Mouse (Mus musculus): Measurements from ENCODE around the gene Cd200r1. TPM values are rescaled to one million over a fixed set of nuclear protein-coding genes. Genes with fewer than 3 reads are reported as not detected.
"Not testable (repeated sequence)": the region's sequence is repeated elsewhere in the genome, so short reads cannot be mapped to it uniquely, and the experiment has no call there.

Cd200r1 gene
- total RNA-seq, 2 experiments from 2014 or later, result 7.0 to 13.8 TPM

DNA sequence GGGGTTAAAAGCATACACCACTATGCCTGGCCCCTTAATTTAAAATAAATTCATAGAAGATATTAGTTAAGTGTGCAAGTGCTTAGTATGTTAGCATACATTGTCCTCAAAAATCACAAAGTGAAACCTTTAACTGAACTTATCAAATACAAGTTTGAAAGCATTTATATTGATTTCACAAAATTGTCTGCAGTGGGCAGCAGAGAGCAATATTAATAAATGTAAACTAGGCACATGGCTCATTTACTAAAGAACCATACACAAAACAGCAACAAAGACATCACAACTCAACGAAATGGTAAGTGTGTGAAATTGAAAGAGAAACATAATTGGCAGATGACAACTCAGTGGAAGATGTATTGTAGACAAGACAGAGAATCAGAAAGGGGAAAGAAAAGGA lies 3.7 kb upstream of the Cd200r1 start:
- ATAC-seq (replicated peaks; ENCODE audit: poor library complexity, severe bottlenecking), result no peak

DNA sequence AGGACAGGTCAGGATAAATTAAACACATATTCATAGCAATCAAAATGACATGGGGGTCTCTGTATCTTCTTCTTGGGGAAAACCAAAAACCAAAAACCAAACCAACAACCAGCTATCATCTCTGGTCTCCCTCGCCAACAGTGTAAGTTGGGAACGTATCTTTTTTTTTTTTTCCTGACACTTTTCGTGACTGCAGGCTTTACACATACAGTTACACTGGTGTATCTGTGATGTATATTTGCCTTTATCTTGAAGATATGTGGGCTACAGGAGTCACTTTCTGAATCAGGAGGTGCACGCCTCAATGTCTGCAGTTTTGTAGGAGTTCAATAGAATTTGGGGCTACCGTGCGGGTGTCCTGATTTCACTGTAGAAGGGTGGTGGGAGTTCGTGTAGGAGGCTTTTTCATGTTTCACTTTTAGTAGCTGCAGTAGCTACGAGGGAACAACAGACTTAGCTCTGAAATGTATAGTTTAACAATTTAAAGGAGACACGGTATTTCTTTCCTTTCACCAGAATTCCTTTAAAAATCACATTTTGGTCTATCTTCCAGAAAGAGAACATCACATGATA lies 870 bp downstream of the Cd200r1 start:
- ATAC-seq (replicated peaks; ENCODE audit: poor library complexity, severe bottlenecking), result no peak

DNA sequence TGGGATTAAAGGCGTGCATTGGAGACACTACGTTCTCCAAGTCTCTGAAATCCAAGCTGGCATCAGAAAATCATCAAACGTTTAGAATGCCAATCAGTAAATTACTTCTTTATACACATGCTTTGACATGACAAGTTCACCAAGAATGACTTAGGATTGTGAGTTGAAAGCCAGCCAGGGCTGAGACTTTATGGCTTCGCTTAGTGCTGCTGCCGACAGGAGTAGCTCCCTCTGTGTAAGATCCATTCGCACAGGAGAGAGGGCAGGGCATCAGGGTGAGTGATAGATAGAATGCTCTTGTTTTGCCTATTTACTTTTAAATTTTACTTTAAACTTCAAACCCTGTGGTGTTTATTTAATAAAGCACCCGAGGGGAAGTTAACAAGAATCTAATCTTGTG lies 2.0 kb downstream of the Cd200r1 start:
- no peak for ATAC-seq (replicated peaks; ENCODE audit: poor library complexity, severe bottlenecking)

DNA sequence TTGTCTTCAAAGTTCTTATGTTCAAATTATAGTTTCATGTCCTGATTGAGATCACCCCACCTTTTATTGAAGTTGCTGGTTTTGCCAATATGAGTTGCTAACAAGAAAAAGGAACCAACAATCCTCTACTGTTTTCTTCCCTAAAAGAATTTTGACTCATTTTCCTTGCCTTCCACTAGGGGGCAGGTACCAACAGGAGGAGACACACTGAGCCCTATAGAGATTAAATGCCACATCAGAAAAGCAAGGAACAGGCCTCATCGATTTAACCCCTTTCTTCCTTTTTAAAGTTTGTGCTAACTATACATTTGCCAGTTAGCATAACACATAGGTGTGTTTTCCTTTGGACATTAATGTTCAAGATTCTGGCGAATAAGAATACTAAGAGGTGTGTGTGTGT lies 2.4 kb downstream of the Cd200r1 start:
- peak; percentile 69 for ATAC-seq (replicated peaks; ENCODE audit: poor library complexity, severe bottlenecking)

DNA sequence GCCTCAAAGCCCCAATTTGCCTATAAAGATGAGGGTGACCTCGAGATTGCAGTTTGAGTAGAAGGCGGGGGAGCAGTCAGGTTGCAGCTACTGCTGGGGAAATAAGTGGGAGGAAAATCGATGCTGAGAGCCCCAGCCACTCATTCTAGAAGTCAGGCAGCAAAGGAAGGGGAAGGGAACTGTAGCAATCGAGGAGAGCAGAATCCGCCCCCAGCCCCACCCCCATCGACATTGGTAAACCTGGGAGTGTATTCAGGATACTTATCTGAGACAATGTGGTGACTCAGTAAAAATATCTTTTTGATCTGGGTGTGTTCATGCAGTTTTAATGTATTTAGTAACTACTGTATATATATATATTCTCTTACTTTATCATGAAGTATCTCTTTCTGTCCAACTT lies 7.0 kb downstream of the Cd200r1 start:
- ATAC-seq (replicated peaks; ENCODE audit: poor library complexity, severe bottlenecking), result peak; percentile 40

DNA sequence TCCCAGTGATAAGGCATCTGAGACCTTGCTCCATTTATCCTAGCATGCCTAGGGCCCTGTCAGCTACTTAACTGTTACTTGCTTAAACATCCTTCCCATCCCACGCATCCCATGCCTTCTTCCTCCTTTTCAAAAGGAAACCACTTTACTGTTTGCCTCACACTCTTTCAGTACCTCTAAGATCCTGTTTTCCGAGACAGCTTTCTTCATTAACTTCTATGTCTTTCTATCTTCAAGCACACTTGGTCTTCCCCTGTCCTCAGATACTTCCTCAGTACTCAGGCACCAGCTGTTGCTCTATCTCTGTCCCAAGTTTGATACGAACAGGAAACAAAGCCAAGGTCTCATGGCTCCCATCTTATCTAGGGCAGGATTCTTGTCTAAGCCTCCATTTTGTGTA lies 8.1 kb downstream of the Cd200r1 start:
- ATAC-seq (replicated peaks; ENCODE audit: poor library complexity, severe bottlenecking), result peak; percentile 65

DNA sequence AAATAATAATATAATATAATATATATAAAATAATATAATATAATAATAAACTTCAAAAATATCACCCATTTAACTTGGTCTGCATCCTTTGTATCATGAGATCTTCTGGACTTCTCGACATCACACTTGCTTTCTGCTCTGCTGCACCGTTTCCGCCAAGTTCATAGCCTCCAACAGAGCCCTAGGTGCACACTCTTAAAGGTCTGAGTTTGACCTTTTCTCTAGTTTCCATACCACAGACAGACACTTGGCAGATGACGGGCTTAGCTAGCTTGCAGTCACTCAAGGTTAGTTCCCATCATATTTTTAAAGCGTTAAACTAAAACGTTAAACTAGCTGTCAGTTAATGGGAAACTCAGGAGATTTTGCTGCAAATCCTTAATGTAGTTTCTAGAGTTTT lies 8.7 kb downstream of the Cd200r1 start:
- no peak for ATAC-seq (replicated peaks; ENCODE audit: poor library complexity, severe bottlenecking)

DNA sequence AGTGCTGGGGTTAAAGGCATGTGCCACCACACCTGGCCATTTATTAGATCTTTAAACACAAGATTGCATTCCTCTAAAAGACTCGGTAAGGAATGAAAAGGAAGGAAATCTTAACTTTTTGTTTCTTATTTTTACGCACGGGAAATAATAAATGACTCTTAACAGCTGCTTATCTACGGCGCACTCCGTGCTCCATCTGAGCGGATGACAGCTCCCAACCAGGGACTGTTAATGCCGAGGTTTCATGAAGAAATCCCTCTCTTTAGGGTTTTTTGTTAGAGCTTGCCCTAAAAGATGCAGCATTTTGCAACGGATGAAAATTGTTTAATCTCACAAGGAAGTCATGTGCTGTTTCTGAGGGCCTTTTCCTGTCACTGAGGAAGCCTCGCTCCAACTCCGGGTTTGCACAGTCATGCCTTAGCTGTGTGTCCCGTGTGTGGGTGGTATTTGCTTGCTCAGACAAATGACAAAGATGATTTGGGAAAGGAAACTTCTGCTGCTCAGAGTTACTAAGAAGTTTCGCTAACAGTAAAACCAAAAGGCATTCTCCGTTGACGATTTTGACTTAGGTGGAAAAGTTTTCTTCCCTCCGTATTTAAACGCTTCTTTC lies 13.1 kb downstream of the Cd200r1 start:
- ATAC-seq (replicated peaks; ENCODE audit: poor library complexity, severe bottlenecking), result peak; percentile 96

DNA sequence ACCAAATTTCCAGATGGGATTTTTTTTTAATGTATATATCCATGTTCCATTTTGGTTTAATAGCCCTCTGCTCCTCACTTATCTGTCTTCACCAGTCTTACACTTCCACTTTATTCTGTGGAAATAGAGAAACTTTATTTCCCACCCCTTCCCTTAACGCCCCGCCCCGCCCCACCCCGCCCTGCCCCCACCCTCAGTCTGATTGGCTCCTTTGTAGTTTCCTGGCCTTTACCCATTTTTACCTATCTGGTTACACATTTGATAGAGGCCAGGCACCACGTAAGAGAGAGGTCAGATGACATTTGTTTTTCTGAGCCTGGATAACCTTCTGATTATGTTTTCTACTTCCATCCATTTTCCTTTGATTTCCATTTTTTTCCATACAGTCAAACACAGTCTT lies 14.0 kb downstream of the Cd200r1 start:
- no peak for ATAC-seq (replicated peaks; ENCODE audit: poor library complexity, severe bottlenecking)

DNA sequence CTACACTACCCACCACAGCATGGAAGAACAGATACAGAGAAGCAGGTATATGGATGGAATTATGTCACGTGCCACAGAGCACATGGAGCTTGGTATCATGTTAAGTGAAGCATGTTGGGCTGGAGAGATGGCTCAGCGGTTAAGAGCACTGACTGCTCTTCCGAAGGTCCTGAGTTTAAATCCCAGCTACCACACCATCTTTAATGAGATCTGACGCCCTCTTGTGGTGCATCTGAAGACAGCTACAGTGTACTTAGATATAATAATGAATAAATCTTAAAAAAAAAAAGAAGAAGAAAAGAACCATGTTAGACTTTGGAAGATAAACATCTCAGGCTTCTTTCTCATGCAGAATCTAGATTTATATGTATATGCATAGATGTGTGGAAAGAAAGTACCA lies 15.2 kb downstream of the Cd200r1 start:
- ATAC-seq (replicated peaks; ENCODE audit: poor library complexity, severe bottlenecking), result no peak

DNA sequence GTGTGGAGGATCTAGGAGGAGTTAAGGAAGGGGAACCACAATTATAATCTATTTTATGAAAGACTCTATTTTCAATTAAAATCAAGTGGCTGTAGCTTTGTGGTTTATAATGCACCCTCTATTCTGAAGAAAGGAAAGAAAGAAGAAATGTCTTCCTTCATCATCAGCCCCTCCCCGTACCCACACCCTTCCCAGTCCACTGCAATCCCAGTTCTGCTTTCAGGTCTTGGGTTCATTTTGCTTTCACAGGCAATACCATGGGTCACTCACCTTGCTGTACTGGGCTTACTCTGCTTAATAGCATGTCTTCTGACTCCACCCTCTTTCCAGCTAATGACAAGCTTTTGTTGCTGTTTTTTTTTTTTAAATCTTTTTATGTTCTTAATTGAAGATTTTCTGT lies 21.4 kb downstream of the Cd200r1 start:
- peak; percentile 70 for ATAC-seq (replicated peaks; ENCODE audit: poor library complexity, severe bottlenecking)

DNA sequence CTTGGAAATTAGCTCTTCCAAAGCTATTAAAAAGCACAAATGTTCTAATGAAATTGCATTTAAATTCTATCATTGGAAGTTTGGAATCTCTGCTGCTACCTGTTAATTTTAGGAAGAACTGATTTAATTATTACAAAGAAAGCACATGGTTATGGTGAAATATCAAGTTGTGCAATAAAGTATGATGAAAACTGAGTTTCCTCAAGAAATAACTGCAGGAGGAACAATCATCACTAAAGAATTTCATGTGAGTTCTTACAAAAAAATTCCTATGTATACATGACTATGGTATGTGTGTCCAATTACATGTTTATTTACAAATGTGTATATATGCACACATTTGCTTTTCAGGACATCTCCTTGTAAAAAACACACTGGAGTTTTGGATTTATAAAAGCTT lies 28.9 kb downstream of the Cd200r1 start:
- ATAC-seq (replicated peaks; ENCODE audit: poor library complexity, severe bottlenecking), result peak; percentile 62

DNA sequence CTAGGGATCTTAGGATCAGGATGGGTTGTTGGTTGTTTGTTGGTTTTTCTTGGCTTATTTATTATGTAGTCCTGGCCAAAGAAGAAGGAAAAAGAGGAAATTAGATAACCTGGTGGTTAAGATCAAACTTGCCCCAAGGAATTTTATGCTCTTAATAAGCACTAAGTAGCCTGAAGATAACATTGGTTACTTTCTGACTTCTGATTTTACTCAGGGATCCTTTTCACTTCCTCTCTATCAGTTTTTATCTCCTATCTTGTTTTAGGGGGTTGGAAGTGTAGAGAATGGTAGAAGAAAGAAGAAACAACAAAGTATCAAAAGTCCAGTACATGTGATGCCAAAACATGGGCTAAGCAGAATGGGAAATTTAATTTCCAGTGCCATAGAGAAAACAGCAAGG lies 40.4 kb downstream of the Cd200r1 start:
- no peak for ATAC-seq (replicated peaks; ENCODE audit: poor library complexity, severe bottlenecking)

DNA sequence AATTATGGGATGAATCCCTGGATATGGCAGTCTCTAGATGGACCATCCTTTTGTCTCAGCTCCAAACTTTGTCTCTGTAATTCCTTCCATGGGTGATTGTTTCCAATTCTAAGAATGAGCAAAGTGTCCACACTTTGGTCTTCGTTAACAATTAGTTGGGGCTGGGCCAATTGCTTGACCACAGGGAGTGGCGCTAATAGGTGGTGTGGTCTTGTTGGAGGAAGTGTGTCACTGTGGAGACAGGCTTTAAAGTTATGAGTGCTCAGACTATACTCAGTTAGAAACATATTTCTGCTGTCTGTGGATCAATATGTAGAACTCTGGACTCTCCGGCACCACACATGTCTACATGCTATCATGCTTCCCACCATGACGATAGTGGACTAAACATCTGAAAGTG lies 44.7 kb downstream of the Cd200r1 start:
- ATAC-seq (replicated peaks; ENCODE audit: poor library complexity, severe bottlenecking), result 0 out of 2 replicates have a peak, but pooled peaks have one; percentile 24

DNA sequence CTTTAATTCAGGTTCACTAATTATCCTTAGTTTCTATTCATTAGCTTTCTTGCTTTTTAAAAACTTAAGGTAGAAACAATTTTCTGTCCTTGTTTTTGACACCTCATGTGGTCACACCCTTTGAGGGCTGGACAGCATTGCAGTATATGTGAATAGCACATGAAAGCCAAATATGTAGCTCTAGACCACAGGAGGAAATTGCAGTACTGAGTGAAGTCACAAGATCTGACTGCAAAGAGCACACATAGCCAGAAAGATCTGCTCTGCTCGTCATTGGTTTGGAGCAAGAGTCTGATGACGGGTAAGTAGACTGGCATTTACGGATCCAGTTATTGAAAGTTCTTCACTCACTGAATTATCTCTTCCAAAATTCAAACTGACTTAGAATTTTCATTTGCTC lies 46.0 kb downstream of the Cd200r1 start, which contains the start of gene Cd200r4:
Gene Cd200r4 (plus strand): TSS at position 190 of the 400 bp plus-strand sequence.
- peak; percentile 97 for ATAC-seq (replicated peaks; ENCODE audit: poor library complexity, severe bottlenecking)

DNA sequence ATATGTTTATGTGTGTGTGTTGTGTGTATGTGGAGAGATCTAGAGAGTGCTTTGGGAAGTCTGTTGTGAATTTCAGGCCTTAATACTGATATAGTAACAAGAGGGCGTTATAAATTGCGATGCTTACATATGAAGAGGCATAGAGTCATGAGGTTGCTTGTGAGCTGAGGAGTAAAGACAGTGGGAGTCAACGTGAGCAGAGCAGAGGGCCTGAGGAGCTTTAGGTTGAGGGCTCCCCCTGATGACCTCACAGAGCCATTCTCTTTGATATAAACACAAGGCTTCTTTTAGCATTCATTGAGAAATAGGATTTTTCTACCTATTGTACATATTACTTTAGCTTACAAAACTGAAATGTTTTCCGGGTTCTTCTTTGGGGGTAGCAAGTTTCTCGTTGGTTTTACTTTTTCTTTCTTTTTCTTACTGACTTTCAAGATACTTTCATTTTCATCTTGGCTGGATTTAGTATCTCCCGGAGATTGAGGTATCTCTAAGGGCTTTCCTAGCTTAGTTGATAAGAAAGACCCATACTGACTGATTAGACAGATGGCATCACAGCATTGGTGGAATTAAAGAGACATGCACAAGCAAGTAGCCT lies 47.0 kb downstream of the Cd200r1 start:
- ATAC-seq (replicated peaks; ENCODE audit: poor library complexity, severe bottlenecking), result no peak

DNA sequence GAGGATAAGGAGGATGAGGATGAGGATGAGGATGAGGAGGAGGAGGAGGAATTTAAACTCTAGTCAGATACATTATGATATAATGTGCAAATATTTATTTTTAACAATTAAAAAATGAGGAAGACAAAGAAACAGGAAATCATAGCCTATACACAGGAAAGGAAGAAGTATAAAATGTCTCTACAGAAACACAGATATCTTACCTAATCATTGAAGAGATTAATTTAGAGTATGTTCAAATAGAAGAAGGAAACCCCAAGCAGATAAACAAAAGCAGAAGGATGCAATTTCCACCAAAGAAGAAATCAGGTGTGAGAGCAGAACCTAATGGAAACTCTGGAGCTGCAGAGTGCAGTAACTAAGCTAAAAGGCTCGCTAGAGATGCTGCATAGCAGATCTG lies 52.5 kb downstream of the Cd200r1 start:
- ATAC-seq (replicated peaks; ENCODE audit: poor library complexity, severe bottlenecking), result no peak

DNA sequence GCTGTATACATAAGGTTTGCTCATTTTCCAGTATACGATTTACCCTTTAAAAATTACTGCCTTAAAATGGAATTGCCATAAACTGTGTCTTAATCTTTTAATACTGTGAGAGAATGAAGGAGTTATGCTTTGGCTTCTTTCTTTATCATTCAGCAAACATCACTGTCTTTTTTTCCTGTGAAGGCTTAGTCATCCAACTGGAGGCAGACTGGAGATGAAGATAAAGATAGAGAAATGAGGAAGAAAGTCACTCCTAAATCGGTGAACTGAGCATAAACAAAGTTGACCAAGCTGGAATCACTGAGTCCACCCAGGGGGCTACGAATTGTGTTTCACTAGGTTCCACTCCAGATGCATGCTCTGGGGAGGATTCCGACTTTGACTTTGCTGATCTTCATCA lies 55.0 kb downstream of the Cd200r1 start:
- ATAC-seq (replicated peaks; ENCODE audit: poor library complexity, severe bottlenecking), result 0 out of 2 replicates have a peak, but pooled peaks have one; percentile 35

DNA sequence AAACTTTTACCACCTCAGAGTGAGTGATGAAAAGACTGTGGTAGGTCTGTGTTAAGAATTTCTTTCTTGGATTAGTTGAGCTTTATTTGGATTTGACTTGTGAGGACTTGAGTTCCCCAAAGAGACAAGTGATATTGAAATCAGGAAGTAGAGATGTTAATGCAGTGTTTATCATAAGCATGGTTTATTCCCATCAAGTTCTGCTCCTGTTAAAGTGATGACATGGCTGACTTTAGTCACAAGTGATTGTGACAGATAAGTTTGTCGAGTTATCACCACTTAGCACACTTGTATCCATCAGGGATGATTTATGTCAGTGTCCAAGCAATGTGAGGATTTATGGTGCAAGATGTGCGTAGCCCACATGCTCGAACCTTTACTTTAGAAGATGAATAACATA lies 66.8 kb downstream of the Cd200r1 start:
- peak; percentile 30 for ATAC-seq (replicated peaks; ENCODE audit: poor library complexity, severe bottlenecking)

DNA sequence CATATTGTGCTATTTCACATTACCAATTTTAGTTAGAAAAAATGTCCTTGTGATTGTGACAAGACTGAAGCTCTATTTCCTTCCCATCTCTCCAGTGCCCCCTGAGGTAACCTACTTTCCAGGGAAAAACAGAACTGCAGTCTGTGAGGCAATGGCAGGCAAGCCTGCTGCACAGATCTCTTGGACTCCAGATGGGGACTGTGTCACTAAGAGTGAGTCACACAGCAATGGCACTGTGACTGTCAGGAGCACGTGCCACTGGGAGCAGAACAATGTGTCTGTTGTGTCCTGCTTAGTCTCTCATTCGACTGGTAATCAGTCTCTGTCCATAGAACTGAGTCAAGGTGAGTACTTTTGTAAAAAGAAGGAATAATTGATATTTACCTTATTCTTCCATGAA lies 67.7 kb downstream of the Cd200r1 start:
- not testable (repeated sequence) for ATAC-seq (replicated peaks; ENCODE audit: poor library complexity, severe bottlenecking)

All from granulocyte monocyte progenitor cell, adult 5-6 weeks (primary cell).